Mouse (Mus musculus): ENCODE measurements around the gene Agk. TPM values are rescaled to one million over a fixed set of nuclear protein-coding genes. Genes with fewer than 3 reads are reported as not detected.

The Agk gene
- total RNA-seq, 2 experiments from 2014 or later: 35.7 to 40.0 TPM

GRCm38 (mm10) chr6:40439731-40440130 lies 114.8 kb downstream of the Agk start:
- DNase-seq (ENCODE audit: low spot score in 2 of 2): no peak

- no peak for DNase-seq (ENCODE audit: low spot score in 2 of 2)
Measured at GRCm38 (mm10) chr6:40441276-40441675, 116.3 kb downstream of the Agk start.

- DNase-seq (ENCODE audit: low spot score in 2 of 2): no peak
Measured at GRCm38 (mm10) chr6:40441755-40442154, 116.8 kb downstream of the Agk start.

GRCm38 (mm10) chr6:40443281-40443928 lies 118.4 kb downstream of the Agk start:
- no peak for DNase-seq (ENCODE audit: low spot score in 2 of 2)

Other genes starting within 250 kb of the Agk start
- 10 to 100 TPM; 18.2 to 20.2 TPM for gene E330009J07Rik, start 111.0 kb downstream of the Agk start, total RNA-seq (2021)
- not detected for gene Wee2, start 113.9 kb downstream of the Agk start, total RNA-seq (2021)
- gene Ssbp1, start 146.2 kb downstream of the Agk start, total RNA-seq (2021): 10 to 100 TPM; 72.0 to 75.3 TPM
- gene Tas2r137, start 166.1 kb downstream of the Agk start, total RNA-seq (2021): not detected
- gene Tas2r108, start 168.4 kb downstream of the Agk start, total RNA-seq (2021): not detected
- gene Prss37, start 194.3 kb downstream of the Agk start, total RNA-seq (2021): not detected
- gene Olfr461, start 229.9 kb downstream of the Agk start, total RNA-seq (2021): not detected
- not detected for gene Olfr460, start 244.3 kb downstream of the Agk start, total RNA-seq (2021)